Mouse (Mus musculus) liver, adult 2 months (tissue): ENCODE data around the gene Nsd1. TPM values are rescaled to one million over a fixed set of nuclear protein-coding genes. Genes with fewer than 3 reads are reported as not detected.

Experiments used
- DNase-seq: peaks from one replicate; pipeline ENCODE4 v3.0.0-alpha.2; 2011; ENCODE audit warnings: low read depth, low spot score; ENCODE audit errors: extremely low read depth
- H3K27ac ChIP-seq: fragments of 200-500 bp; replicated peaks from 2 replicates; pipeline ENCODE4 v1.5.1; 2012; ENCODE audit warnings: low read depth, mild to moderate bottlenecking, control low read depth, inconsistent platforms, low read length; ENCODE audit not compliant: insufficient read depth
- H3K27me3 ChIP-seq: fragments of 200-500 bp; 2 replicates; pipeline ENCODE4 v1.6.1; 2012; ENCODE audit warnings: mild to moderate bottlenecking, moderate library complexity, low read length, inconsistent platforms; ENCODE audit not compliant: control insufficient read depth, insufficient read depth
- H3K36me3 ChIP-seq: fragments of 200-500 bp; 2 replicates; pipeline ENCODE4 v1.6.1; 2012; ENCODE audit warnings: low read length, inconsistent platforms; ENCODE audit not compliant: control insufficient read depth, insufficient read depth
- H3K4me1 ChIP-seq: fragments of 200-500 bp; 2 replicates; pipeline ENCODE4 v1.6.1; 2011; ENCODE audit warnings: low read length; ENCODE audit not compliant: control insufficient read depth, insufficient read depth
- H3K4me3 ChIP-seq: fragments of 200-500 bp; 2 replicates; pipeline ENCODE4 v1.5.1; 2011; ENCODE audit warnings: low read depth, mild to moderate bottlenecking, control low read depth, low read length, moderate library complexity; ENCODE audit not compliant: insufficient read depth
- H3K79me2 ChIP-seq: fragments of 200-500 bp; 2 replicates; pipeline ENCODE4 v1.6.1; 2012; ENCODE audit warnings: inconsistent platforms, mild to moderate bottlenecking, low read length, moderate library complexity; ENCODE audit not compliant: control insufficient read depth, insufficient read depth
- H3K9ac ChIP-seq: fragments of 200-500 bp; 2 replicates; pipeline ENCODE4 v1.6.1; 2012; ENCODE audit warnings: low read depth, mild to moderate bottlenecking, control low read depth, inconsistent platforms, low read length
- CTCF ChIP-seq: fragments of 200-500 bp; IDR thresholded peaks from 2 replicates; pipeline ENCODE4 v1.5.1; 2011; ENCODE audit warnings: low read depth, low read length, control low read depth
- POLR2A ChIP-seq: fragments of 200-500 bp; IDR thresholded peaks from 2 replicates; pipeline ENCODE4 v1.6.1; 2011; ENCODE audit warnings: low read length, control low read depth; ENCODE audit not compliant: insufficient read depth; ENCODE audit errors: extremely low read depth
- WGBS: fragments of 180-500 bp; shearing (Covaris S2); methylation state at CpG from one replicate; pipeline ENCODE4 v1.1.7; 2018; 5-methylcytosine and 5-hydroxymethylcytosine counted together
- polyA plus RNA-seq: library from polyadenylated mRNA; depleted of rRNA; stranded (reverse); fragments of >200 nt; gene quantifications from 2 replicates; pipeline ENCODE4 v1.2.3, GENCODE M21; 2012; rRNA removed
- total RNA-seq: library from RNA; depleted of rRNA; stranded (reverse); fragments of >200 nt; gene quantifications from 2 replicates; pipeline ENCODE4 v1.2.3, GENCODE M21; 2014; rRNA removed

The Nsd1 gene
- 45.4 TPM in 2 replicates for total RNA-seq
- 8.0 and 8.9 TPM in 2 replicates for polyA plus RNA-seq

GRCm38 (mm10) chr13:55209649-55210192, at the start of gene Nsd1:
Gene Nsd1, plus strand, starts transcription at chr13:55209782.
- peaks cover 12% of the 10 kb centered on the region for H3K4me1 ChIP-seq
- DNase-seq = no peak
- TF ChIP-seq POLR2A = no peak
- TF ChIP-seq CTCF = no peak

DNA sequence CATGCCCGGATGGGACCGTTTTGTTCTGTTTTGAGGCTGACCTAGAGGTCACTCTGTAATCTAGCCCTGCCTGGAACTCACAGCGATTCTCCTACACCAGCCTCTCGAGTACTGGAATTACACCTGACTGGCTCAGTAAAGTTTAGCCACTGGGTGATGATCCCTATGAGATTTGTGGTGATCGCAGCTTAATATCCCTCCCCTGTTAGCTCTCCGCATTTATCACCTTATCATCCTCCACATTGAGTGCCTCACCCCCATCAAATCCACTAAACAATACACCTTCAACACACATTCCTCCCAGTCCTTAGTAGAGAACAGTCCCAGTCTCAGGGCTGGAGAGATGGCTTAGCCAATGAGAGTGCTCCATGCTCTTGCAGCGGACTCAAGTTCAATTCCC, 47.2 kb upstream of the Nsd1 start:
- Histone ChIP-seq H3K36me3 (peaks cover 16% of the 10 kb centered on the region), H3K79me2 (no peaks in the 10 kb centered on the region), H3K4me3 (no peak overlapping the region), H3K27me3 (no peaks in the 10 kb centered on the region), H3K27ac (no peak overlapping the region), H3K4me1 (no peaks in the 10 kb centered on the region; the same call in none of the 2 replicates), H3K9ac (no peak overlapping the region)
- 65% methylated on average over 7 of the region's 7 CpGs for WGBS
- DNase-seq = no peak
- TF ChIP-seq CTCF = no peak
- TF ChIP-seq POLR2A = no peak

More at GRCm38 (mm10) chr13:55209649-55210192, at the start of gene Nsd1:
- Histone ChIP-seq H3K9ac (peak within 1 kb of the TSS; percentile 86), H3K36me3 (peaks cover 16% of the 10 kb centered on the region), H3K27me3 (no peaks in the 10 kb centered on the region), H3K79me2 (peaks cover 12% of the 10 kb centered on the region; the same call in 1 of the 2 replicates), H3K4me3 (peak within 1 kb of the TSS; percentile 62), H3K27ac (peak within 1 kb of the TSS; percentile 80)
- 76% methylated on average over 31 of the region's 31 CpGs for WGBS

GRCm38 (mm10) chr13:55163553-55163952, 46.0 kb upstream of the Nsd1 start:
- no peak for TF ChIP-seq POLR2A
- TF ChIP-seq CTCF = no peak
- no peaks in the 10 kb centered on the region for H3K79me2 ChIP-seq

GRCm38 (mm10) chr13:55165831-55166339, 43.7 kb upstream of the Nsd1 start:
- WGBS = 97% methylated on average over 16 of the region's 16 CpGs
- Histone ChIP-seq H3K4me1 (no peaks in the 10 kb centered on the region; the same call in none of the 2 replicates), H3K4me3 (no peak overlapping the region), H3K27ac (no peak overlapping the region), H3K36me3 (peaks cover 5% of the 10 kb centered on the region; the same call in 1 of the 2 replicates), H3K9ac (no peak overlapping the region), H3K79me2 (no peaks in the 10 kb centered on the region), H3K27me3 (no peaks in the 10 kb centered on the region)
- no peak for DNase-seq
- TF ChIP-seq CTCF = no peak
- no peak for TF ChIP-seq POLR2A

More at GRCm38 (mm10) chr13:55163553-55163952, 46.0 kb upstream of the Nsd1 start:
- Histone ChIP-seq H3K4me3 (no peak overlapping the region), H3K27me3 (no peaks in the 10 kb centered on the region), H3K36me3 (peaks cover 14% of the 10 kb centered on the region), H3K9ac (no peak overlapping the region), H3K4me1 (no peaks in the 10 kb centered on the region; the same call in none of the 2 replicates), H3K27ac (no peak overlapping the region)
- peak; percentile 49 for DNase-seq
- WGBS = 31% methylated on average over 5 of the region's 5 CpGs

DNA sequence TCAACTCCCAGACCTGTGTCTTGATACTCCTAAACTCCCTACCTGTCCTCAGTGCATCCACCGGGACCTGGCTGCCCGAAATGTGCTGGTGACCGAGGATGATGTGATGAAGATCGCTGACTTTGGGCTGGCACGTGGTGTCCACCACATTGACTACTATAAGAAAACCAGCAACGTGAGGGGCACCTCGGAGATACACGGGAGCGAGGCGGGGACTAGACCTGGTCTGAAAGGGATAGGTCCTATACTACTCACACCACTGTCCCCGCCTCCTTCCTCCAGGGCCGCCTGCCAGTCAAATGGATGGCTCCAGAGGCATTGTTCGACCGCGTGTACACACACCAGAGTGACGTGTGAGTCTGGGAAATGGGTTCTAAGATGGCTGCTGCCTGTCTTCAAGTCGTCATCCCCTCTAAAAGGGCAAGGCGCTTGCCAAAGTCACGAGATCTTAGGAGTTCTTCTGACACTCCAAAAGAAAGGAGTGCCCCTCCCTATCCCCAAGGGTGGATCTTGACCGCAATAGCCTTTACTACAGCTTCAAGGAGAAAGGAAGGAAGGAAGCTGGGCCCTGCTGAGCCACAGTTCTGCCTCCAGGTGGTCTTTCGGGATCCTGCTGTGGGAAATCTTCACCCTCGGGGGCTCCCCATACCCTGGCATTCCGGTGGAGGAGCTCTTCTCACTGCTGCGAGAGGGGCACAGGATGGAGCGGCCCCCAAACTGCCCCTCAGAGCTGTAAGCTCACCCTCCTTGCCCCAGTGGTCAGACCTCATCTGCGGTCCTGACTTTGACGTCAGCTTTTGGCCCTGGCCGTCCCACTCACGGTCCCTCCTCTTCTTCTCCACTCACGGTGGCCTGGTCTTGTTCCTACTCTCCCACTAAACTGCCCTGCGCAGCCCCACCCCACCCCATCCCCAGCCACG, 42.5 kb upstream of the Nsd1 start:
- H3K36me3 ChIP-seq = no peaks in the 10 kb centered on the region; the same call in 1 of the 2 replicates
- TF ChIP-seq POLR2A (no peak), CTCF (no peak)
- WGBS = 94% methylated on average over 32 of the region's 32 CpGs

More for the DNA sequence above, 42.5 kb upstream of the Nsd1 start:
- Histone ChIP-seq H3K4me1 (peaks cover 6% of the 10 kb centered on the region), H3K27ac (no peak overlapping the region), H3K4me3 (no peak overlapping the region), H3K9ac (no peak overlapping the region), H3K27me3 (no peaks in the 10 kb centered on the region), H3K79me2 (no peaks in the 10 kb centered on the region)
- no peak for DNase-seq
